Mouse (Mus musculus): ENCODE results near the gene Slc25a42.

DNA sequence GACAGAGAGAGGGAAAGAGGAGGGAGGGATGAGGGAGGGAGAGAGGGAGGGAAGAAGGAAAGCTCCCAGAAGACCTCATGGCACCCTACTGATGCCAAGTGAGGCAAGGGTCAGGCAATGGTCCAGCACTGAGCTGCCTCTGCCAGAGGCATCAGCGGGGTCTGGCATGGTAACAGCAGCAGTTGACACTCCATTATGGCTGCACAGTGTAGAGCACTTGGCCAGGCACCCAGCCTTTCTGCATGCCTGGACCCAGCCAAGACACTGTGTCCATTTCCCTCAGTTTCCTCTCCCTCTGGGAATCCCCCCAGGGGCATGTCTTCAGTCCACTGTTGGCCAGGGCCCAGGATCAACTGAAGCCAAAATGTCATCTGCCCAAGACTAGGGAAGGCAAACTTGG, 4.5 kb upstream of the Slc25a42 start:
- no peak for TF ChIP-seq GATA1 (IDR thresholded peaks at IDR 0.05; ENCODE audit: borderline replicate concordance, low read length)
- no peak for TF ChIP-seq CTCF (IDR thresholded peaks at IDR 0.05; ENCODE audit: low read depth, low read length)
- no peak for TF ChIP-seq TAL1 (conservative IDR thresholded peaks at IDR 0.05; ENCODE audit: low read depth, low read length)
